Mouse (Mus musculus): ENCODE results near the gene Fpgs. TPM values are rescaled to one million over a fixed set of nuclear protein-coding genes. Genes with fewer than 3 reads are reported as not detected.

The Fpgs gene
- polyA plus RNA-seq, 1 experiment from 2014 or later: 32.0 TPM

- H3K27ac ChIP-seq (ENCODE audit: low read length): no peak overlapping the region
- H3K36me3 ChIP-seq (ENCODE audit: control insufficient read depth, insufficient read depth, low read length): peaks cover 21% of the 10 kb centered on the region
- no peak for ATAC-seq
- H3K4me2 ChIP-seq (ENCODE audit: low read depth, low read length): no peak overlapping the region
- no peaks in the 10 kb centered on the region for H3K27me3 ChIP-seq (replicated peaks; ENCODE audit: control insufficient read depth, insufficient read depth, low read length)
- no peak overlapping the region for H3K9ac ChIP-seq (ENCODE audit: low read depth, low read length)
- WGBS: 89% methylated on average over 10 of the region's 10 CpGs
- no peak overlapping the region for H3K4me3 ChIP-seq (ENCODE audit: low read length)
- no peaks in the 10 kb centered on the region for H3K9me3 ChIP-seq (ENCODE audit: control insufficient read depth, low read length)
- peaks cover 35% of the 10 kb centered on the region for H3K4me1 ChIP-seq (ENCODE audit: control insufficient read depth, insufficient read depth, low read length)
Observed at GRCm38 (mm10) chr2:32683701-32684100, 20.2 kb downstream of the Fpgs start.

GRCm38 (mm10) chr2:32682721-32683417 lies 21.1 kb downstream of the Fpgs start:
- Histone ChIP-seq H3K9ac (ENCODE audit: low read depth, low read length) (no peak overlapping the region), H3K4me2 (ENCODE audit: low read depth, low read length) (no peak overlapping the region), H3K4me3 (ENCODE audit: low read length) (no peak overlapping the region), H3K9me3 (ENCODE audit: control insufficient read depth, low read length) (no peaks in the 10 kb centered on the region), H3K36me3 (ENCODE audit: control insufficient read depth, insufficient read depth, low read length) (peaks cover 19% of the 10 kb centered on the region), H3K27ac (ENCODE audit: low read length) (peak overlapping the region; percentile 9), H3K4me1 (ENCODE audit: control insufficient read depth, insufficient read depth, low read length) (peaks cover 36% of the 10 kb centered on the region), H3K27me3 (replicated peaks; ENCODE audit: control insufficient read depth, insufficient read depth, low read length) (no peaks in the 10 kb centered on the region)
- WGBS: 78% methylated on average over 14 of the region's 14 CpGs
- ATAC-seq: no peak

DNA sequence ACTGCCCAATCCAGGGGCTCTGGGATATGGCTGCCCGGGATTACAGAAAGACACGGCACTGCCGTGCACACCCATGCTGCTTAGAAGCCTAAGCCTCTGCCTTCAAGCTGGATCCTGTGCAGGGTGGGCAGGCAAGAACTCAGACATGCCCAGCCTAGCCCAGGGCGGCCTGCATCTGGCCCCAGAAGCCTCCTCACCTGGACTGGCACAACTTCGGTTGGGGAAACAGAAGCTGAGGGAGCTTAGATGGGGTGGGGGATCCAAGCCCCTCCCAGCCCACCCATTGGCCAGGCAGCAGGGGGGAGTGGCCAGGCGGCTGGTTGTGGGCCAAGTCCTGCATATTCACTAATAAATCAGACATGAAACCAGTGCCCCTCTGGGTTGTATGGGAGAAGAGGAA lies 22.2 kb downstream of the Fpgs start:
- peaks cover 16% of the 10 kb centered on the region for H3K36me3 ChIP-seq (ENCODE audit: control insufficient read depth, insufficient read depth, low read length)
- WGBS: 51% methylated on average over 6 of the region's 6 CpGs
- peaks cover 36% of the 10 kb centered on the region for H3K4me1 ChIP-seq (ENCODE audit: control insufficient read depth, insufficient read depth, low read length)
- H3K27ac ChIP-seq (ENCODE audit: low read length): peak overlapping the region; percentile 74
- H3K27me3 ChIP-seq (replicated peaks; ENCODE audit: control insufficient read depth, insufficient read depth, low read length): no peaks in the 10 kb centered on the region
- peak overlapping the region; percentile 54 for H3K9ac ChIP-seq (ENCODE audit: low read depth, low read length)
- no peak overlapping the region for H3K4me3 ChIP-seq (ENCODE audit: low read length)
- H3K9me3 ChIP-seq (ENCODE audit: control insufficient read depth, low read length): no peaks in the 10 kb centered on the region
- H3K4me2 ChIP-seq (ENCODE audit: low read depth, low read length): no peak overlapping the region
- ATAC-seq: peak; percentile 10; the same call in 1 of the 2 replicates

DNA sequence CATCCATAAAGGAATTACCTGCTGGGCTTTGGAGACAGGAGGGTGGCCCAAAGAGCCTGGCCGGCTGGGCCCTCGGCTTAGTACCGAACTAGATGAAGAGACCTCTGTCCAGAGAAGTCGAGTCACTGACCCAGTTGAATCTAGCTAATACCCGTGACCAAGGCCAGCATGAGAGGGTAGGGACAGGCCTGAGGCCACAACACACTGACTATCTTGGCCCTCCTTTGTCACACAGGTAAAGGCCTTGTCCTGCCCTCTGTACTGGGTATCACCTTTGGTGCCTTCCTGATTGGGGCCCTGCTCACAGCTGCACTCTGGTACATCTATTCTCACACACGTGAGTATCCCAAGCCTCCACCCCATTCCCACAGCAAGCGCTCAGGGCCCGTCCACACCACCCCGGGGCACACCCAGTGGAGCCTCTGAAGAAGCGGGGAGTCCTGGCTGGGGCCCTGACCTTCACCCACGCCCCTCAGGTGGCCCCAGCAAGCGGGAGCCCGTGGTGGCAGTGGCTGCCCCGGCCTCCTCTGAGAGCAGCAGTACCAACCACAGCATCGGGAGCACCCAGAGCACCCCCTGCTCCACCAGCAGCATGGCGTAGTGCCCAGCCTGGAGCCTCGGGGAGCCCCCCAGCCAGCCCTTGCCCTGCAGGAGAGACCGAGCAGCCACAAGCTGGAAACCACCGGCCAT lies 22.8 kb downstream of the Fpgs start:
- no peak overlapping the region for H3K4me3 ChIP-seq (ENCODE audit: low read length)
- H3K36me3 ChIP-seq (ENCODE audit: control insufficient read depth, insufficient read depth, low read length): peaks cover 12% of the 10 kb centered on the region
- no peaks in the 10 kb centered on the region for H3K27me3 ChIP-seq (replicated peaks; ENCODE audit: control insufficient read depth, insufficient read depth, low read length)
- H3K9ac ChIP-seq (ENCODE audit: low read depth, low read length): peak overlapping the region; percentile 54
- H3K27ac ChIP-seq (ENCODE audit: low read length): peak overlapping the region; percentile 74
- 81% methylated on average over 19 of the region's 19 CpGs for WGBS
- peaks cover 33% of the 10 kb centered on the region for H3K4me1 ChIP-seq (ENCODE audit: control insufficient read depth, insufficient read depth, low read length)
- H3K9me3 ChIP-seq (ENCODE audit: control insufficient read depth, low read length): no peaks in the 10 kb centered on the region
- no peak overlapping the region for H3K4me2 ChIP-seq (ENCODE audit: low read depth, low read length)
- peak; percentile 56 for ATAC-seq

DNA sequence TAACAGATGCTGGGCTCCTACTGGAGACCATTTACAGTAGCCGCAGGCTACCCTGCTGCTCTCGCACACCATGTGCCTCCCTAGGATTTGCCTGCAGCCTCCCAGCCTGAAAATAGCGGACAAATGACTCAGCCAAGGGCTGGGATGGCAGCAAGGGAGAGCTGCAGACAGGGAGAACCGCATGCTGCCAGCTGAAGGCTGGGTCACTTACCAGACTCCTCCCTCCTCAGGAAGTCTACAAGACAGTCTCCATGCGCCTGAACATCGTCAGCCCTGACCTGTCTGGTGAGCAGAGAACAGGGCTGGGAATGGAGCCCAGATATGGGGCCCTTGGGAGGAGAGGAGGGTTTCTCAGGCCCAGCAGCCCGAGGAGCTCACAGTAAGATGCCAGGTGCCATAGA lies 23.9 kb downstream of the Fpgs start:
- 41% methylated on average over 7 of the region's 7 CpGs for WGBS
- no peaks in the 10 kb centered on the region for H3K9me3 ChIP-seq (ENCODE audit: control insufficient read depth, low read length)
- ATAC-seq: peak; percentile 63

GRCm38 (mm10) chr2:32677683-32678082 lies 26.3 kb downstream of the Fpgs start:
- no peak for ATAC-seq
- 92% methylated on average over 7 of the region's 7 CpGs for WGBS
- peaks cover 33% of the 10 kb centered on the region for H3K4me1 ChIP-seq (ENCODE audit: control insufficient read depth, insufficient read depth, low read length)
- H3K4me3 ChIP-seq (ENCODE audit: low read length): no peak overlapping the region
- H3K4me2 ChIP-seq (ENCODE audit: low read depth, low read length): no peak overlapping the region
- H3K27me3 ChIP-seq (replicated peaks; ENCODE audit: control insufficient read depth, insufficient read depth, low read length): no peaks in the 10 kb centered on the region
- H3K9me3 ChIP-seq (ENCODE audit: control insufficient read depth, low read length): no peaks in the 10 kb centered on the region
- H3K27ac ChIP-seq (ENCODE audit: low read length): no peak overlapping the region
- H3K36me3 ChIP-seq (ENCODE audit: control insufficient read depth, insufficient read depth, low read length): no peaks in the 10 kb centered on the region
- H3K9ac ChIP-seq (ENCODE audit: low read depth, low read length): no peak overlapping the region

More for the DNA sequence above, 23.9 kb downstream of the Fpgs start:
- H3K36me3 ChIP-seq (ENCODE audit: control insufficient read depth, insufficient read depth, low read length): peaks cover 4% of the 10 kb centered on the region
- H3K4me3 ChIP-seq (ENCODE audit: low read length): no peak overlapping the region
- peak overlapping the region; percentile 74 for H3K27ac ChIP-seq (ENCODE audit: low read length)
- H3K27me3 ChIP-seq (replicated peaks; ENCODE audit: control insufficient read depth, insufficient read depth, low read length): no peaks in the 10 kb centered on the region
- H3K9ac ChIP-seq (ENCODE audit: low read depth, low read length): peak overlapping the region; percentile 53; the same call in 1 of the 2 replicates
- H3K4me1 ChIP-seq (ENCODE audit: control insufficient read depth, insufficient read depth, low read length): peaks cover 30% of the 10 kb centered on the region
- H3K4me2 ChIP-seq (ENCODE audit: low read depth, low read length): no peak overlapping the region

DNA sequence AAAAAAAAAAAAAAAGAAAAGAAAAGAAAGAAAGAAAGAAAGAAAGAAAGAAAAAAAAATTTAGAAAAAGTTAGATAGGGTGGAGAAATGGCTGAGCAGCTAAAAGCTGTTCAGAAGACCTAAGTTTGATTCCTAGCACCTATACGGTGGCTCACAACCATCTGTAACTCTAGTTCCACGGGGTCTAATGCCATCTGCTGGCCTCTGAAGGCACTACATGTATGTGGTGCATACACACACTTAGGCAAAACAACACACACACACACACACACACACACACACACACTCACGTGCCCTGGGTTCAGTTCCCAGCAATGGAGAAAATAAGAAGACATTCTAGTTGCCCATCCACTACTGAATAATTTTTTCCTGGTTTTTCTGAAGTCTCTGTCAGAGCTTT lies 27.1 kb downstream of the Fpgs start:
- H3K4me3 ChIP-seq (ENCODE audit: low read length): no peak overlapping the region
- no peaks in the 10 kb centered on the region for H3K27me3 ChIP-seq (replicated peaks; ENCODE audit: control insufficient read depth, insufficient read depth, low read length)
- H3K27ac ChIP-seq (ENCODE audit: low read length): no peak overlapping the region
- no peaks in the 10 kb centered on the region for H3K36me3 ChIP-seq (ENCODE audit: control insufficient read depth, insufficient read depth, low read length)
- no peak overlapping the region for H3K9ac ChIP-seq (ENCODE audit: low read depth, low read length)
- no peak overlapping the region for H3K4me2 ChIP-seq (ENCODE audit: low read depth, low read length)
- ATAC-seq: no peak
- 89% methylated on average over 3 of the region's 3 CpGs for WGBS
- H3K9me3 ChIP-seq (ENCODE audit: control insufficient read depth, low read length): no peaks in the 10 kb centered on the region
- peaks cover 36% of the 10 kb centered on the region for H3K4me1 ChIP-seq (ENCODE audit: control insufficient read depth, insufficient read depth, low read length)

DNA sequence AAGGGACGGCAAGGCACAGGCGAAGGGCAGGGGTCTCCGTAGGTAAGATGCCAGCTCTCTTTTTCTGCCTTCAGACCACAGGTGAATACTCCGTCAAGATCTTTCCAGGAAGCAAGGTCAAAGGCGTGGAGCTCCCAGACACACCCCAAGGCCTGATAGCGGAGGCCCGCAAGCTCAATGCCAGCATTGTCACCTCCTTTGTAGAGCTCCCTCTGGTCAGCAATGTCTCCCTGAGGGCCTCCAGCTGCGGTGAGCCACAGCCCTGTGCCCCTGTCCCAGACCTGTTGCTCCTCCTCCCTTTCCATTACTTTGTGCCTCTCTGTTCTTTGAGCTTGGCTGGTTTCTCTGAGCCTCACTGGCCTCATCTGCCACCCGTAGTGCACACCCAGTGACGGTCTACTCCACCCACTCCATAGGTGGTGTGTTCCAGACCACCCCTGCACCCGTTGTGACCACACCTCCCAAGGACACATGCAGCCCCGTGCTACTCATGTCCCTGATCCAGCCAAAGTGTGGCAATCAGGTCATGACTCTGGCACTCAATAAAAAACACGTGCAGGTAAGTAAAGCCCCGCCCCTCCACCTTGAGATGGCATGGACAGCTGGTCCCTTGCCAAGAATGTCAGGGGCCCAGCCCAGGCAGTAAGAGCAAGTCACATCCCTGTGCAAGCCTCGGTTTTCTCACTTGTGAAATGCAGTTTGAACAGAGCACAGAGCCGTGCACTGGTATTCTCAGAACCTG lies 30.6 kb downstream of the Fpgs start:
- Histone ChIP-seq H3K36me3 (ENCODE audit: control insufficient read depth, insufficient read depth, low read length) (no peaks in the 10 kb centered on the region), H3K4me2 (ENCODE audit: low read depth, low read length) (peak overlapping the region; percentile 37), H3K4me3 (ENCODE audit: low read length) (peak overlapping the region; percentile 26), H3K27ac (ENCODE audit: low read length) (peak overlapping the region; percentile 95), H3K9me3 (ENCODE audit: control insufficient read depth, low read length) (no peaks in the 10 kb centered on the region), H3K27me3 (replicated peaks; ENCODE audit: control insufficient read depth, insufficient read depth, low read length) (no peaks in the 10 kb centered on the region), H3K4me1 (ENCODE audit: control insufficient read depth, insufficient read depth, low read length) (peaks cover 12% of the 10 kb centered on the region; the same call in 1 of the 2 replicates), H3K9ac (ENCODE audit: low read depth, low read length) (peak overlapping the region; percentile 49)
- peak; percentile 94 for ATAC-seq
- WGBS: 57% methylated on average over 16 of the region's 16 CpGs

GRCm38 (mm10) chr2:32671907-32672595 lies 31.9 kb downstream of the Fpgs start:
- 73% methylated on average over 9 of the region's 9 CpGs for WGBS
- H3K27ac ChIP-seq (ENCODE audit: low read length): peak overlapping the region; percentile 95
- H3K4me1 ChIP-seq (ENCODE audit: control insufficient read depth, insufficient read depth, low read length): peaks cover 12% of the 10 kb centered on the region; the same call in 1 of the 2 replicates
- no peak for ATAC-seq
- H3K36me3 ChIP-seq (ENCODE audit: control insufficient read depth, insufficient read depth, low read length): no peaks in the 10 kb centered on the region
- peak overlapping the region; percentile 37; the same call in 1 of the 2 replicates for H3K4me2 ChIP-seq (ENCODE audit: low read depth, low read length)
- no peaks in the 10 kb centered on the region for H3K27me3 ChIP-seq (replicated peaks; ENCODE audit: control insufficient read depth, insufficient read depth, low read length)
- peak overlapping the region; percentile 49; the same call in 1 of the 2 replicates for H3K9ac ChIP-seq (ENCODE audit: low read depth, low read length)
- no peaks in the 10 kb centered on the region for H3K9me3 ChIP-seq (ENCODE audit: control insufficient read depth, low read length)
- H3K4me3 ChIP-seq (ENCODE audit: low read length): no peak overlapping the region
